In the genomic region with DNA sequence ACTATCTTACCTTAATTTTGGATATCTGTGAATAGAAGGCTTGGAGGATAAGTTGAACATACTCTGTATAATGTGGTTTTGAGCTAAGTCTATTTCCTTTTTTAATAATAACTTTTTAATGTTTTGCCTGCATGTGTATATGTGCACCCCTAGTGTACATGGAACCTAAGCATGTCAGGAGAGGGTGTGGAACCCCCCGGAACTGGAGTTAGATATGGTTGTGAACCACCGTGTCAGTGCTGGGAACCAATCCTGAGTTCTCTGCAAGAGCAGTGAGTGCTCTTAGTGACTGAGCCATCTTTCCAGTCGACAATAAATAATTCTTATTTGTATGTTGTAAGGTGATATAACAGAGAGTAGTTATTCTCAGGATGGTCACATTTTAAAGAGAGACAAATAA, we compare ENCODE assay signal across 13 mouse cellular contexts.
"Had no signal": no experiment of that assay in that cellular context is flagged by ENCODE, and none has a peak within 500 bp of the region (broad histone marks: within the 10 kb centered on the region; RNA-seq: fewer than 3 reads in every experiment).

No protein-coding gene starts in this region.

- DNase-seq: kidney, adult 11 months; kidney, adult 9 months; lung, embryonic 14.5 days; lung, postnatal 10 days; lung, postnatal 4 days; midbrain, embryonic 14.5 days; right cerebral cortex, postnatal 14 days; thymus, postnatal 4 days had no signal

- H3K27ac ChIP-seq: kidney, postnatal 0 days; limb, embryonic 10.5 days; midbrain, embryonic 10.5 days; neural tube, embryonic 13.5 days had no signal

- H3K9me3 ChIP-seq: limb, embryonic 10.5 days; midbrain, embryonic 10.5 days; neural tube, embryonic 13.5 days; stomach, embryonic 15.5 days had no signal

- H3K36me3 ChIP-seq: limb, embryonic 10.5 days; midbrain, embryonic 10.5 days; neural tube, embryonic 13.5 days; stomach, embryonic 15.5 days had no signal

- H3K9ac ChIP-seq: lung, embryonic 14.5 days; neural tube, embryonic 13.5 days; stomach, embryonic 15.5 days had no signal

- H3K4me3 ChIP-seq: limb, embryonic 10.5 days; midbrain, embryonic 10.5 days; neural tube, embryonic 13.5 days; stomach, embryonic 15.5 days had no signal

- H3K27me3 ChIP-seq: neural tube, embryonic 13.5 days; stomach, embryonic 15.5 days had no signal

- H3K4me2 ChIP-seq: lung, embryonic 14.5 days; neural tube, embryonic 13.5 days; stomach, embryonic 15.5 days had no signal

- H3K4me1 ChIP-seq: limb, embryonic 10.5 days; midbrain, embryonic 10.5 days; stomach, embryonic 15.5 days had no signal
